Mouse (Mus musculus): ENCODE data around the gene Akr7a5.

GRCm38 (mm10) chr4:139286234-139286633 lies 24.3 kb upstream of the Akr7a5 start:
- TF ChIP-seq CTCF (IDR thresholded peaks at IDR 0.05): no peak
- no peak for TF ChIP-seq EP300 (IDR thresholded peaks at IDR 0.05)
